Mouse (Mus musculus) cerebellum, adult 2 months (tissue): ENCODE data around the gene Dcaf8. TPM values are rescaled to one million over a fixed set of nuclear protein-coding genes. Genes with fewer than 3 reads are reported as not detected.

Experiments used
- DNase-seq, 2 experiments: peaks; one replicate each; pipeline ENCODE4 v3.0.0; 2021
- H3K27ac ChIP-seq: fragments of 200-500 bp; 2 replicates; pipeline ENCODE4 v1.5.1; 2012; ENCODE audit warnings: low read length, control low read depth, inconsistent platforms; ENCODE audit not compliant: insufficient read depth
- H3K27me3 ChIP-seq: fragments of 200-500 bp; 2 replicates; pipeline ENCODE4 v1.6.1; 2012; ENCODE audit warnings: inconsistent platforms, mild to moderate bottlenecking, low read length, moderate library complexity; ENCODE audit not compliant: control insufficient read depth, insufficient read depth
- H3K4me1 ChIP-seq: fragments of 200-500 bp; 2 replicates; pipeline ENCODE4 v1.6.1; 2011; ENCODE audit warnings: low read length; ENCODE audit not compliant: control insufficient read depth, insufficient read depth
- H3K4me3 ChIP-seq: fragments of 200-500 bp; replicated peaks from 2 replicates; pipeline ENCODE3; 2011; ENCODE audit warnings: mild to moderate bottlenecking, low read depth, low read length, control low read depth; ENCODE audit not compliant: insufficient read depth
- CTCF ChIP-seq: fragments of 200-500 bp; IDR thresholded peaks from 2 replicates; pipeline ENCODE4 v1.5.1; 2011; ENCODE audit warnings: low read depth, mild to moderate bottlenecking, control low read depth, low read length, moderate library complexity, borderline replicate concordance; ENCODE audit not compliant: insufficient read depth
- POLR2A ChIP-seq: fragments of 200-500 bp; IDR thresholded peaks from 2 replicates; pipeline ENCODE4 v1.6.1; 2011; ENCODE audit warnings: low read length, control low read depth, borderline replicate concordance; ENCODE audit not compliant: insufficient read depth
- WGBS: fragments of 180-500 bp; shearing (Covaris S2); methylation state at CpG from one replicate; pipeline ENCODE4 v1.1.7; 2018; 5-methylcytosine and 5-hydroxymethylcytosine counted together
- polyA plus RNA-seq: library from polyadenylated mRNA; depleted of rRNA; stranded (reverse); fragments of >200 nt; gene quantifications from 2 replicates; pipeline ENCODE4 v1.2.3, GENCODE M21; 2012

The Dcaf8 gene
- polyA plus RNA-seq, 1 experiment: 118 TPM

DNA sequence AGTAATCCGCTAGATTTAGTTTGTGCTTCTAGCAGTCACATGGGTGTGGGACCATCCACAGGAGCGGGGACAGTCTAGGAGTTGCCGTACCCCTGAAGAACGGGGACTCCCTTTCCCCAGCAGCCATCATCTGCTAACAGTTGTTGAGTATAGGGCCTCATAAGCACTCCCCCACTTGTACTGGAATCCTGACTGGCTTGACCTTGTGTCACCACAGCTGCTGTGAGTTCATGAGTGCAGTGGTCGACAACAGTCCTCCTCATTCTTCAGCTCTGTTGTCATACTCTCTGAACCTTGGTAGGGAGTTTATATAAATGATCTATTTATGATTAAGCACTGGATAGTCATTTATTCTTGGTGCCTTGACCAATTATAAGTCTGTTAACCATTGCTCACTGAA lies 21.9 kb downstream of the Dcaf8 start:
- TF ChIP-seq POLR2A: no peak
- no peak for TF ChIP-seq CTCF
- no peak overlapping the region for H3K4me3 ChIP-seq
- H3K27me3 ChIP-seq: no peaks in the 10 kb centered on the region
- H3K27ac ChIP-seq: no peak overlapping the region
- H3K4me1 ChIP-seq: peaks cover 9% of the 10 kb centered on the region
- DNase-seq: no peak
- WGBS: 96% methylated on average over 5 of the region's 5 CpGs

DNA sequence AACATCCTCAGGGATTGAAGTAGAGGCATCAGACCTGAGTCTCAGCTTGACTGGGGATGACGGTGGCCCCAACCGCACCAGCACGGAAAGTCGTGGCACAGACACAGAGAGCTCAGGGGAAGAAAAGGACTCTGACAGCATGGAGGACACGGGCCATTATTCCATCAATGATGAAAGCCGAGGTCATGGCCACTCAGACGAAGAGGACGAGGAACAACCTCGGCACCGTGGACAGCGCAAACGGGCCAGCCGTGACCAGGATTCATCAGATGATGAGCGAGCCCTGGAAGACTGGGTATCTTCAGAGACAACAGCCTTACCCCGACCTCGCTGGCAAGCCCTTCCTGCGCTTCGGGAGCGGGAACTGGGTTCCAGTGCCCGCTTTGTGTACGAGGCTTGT lies 24.5 kb downstream of the Dcaf8 start:
- H3K27me3 ChIP-seq: no peaks in the 10 kb centered on the region
- H3K27ac ChIP-seq: no peak overlapping the region
- H3K4me1 ChIP-seq: peaks cover 4% of the 10 kb centered on the region
- no peak for DNase-seq
- WGBS: 76% methylated on average over 21 of the region's 21 CpGs
- no peak for TF ChIP-seq POLR2A
- TF ChIP-seq CTCF: no peak
- H3K4me3 ChIP-seq: no peak overlapping the region

- TF ChIP-seq CTCF (no peak), POLR2A (no peak)
- Histone ChIP-seq H3K4me3 (no peak overlapping the region), H3K4me1 (peaks cover 6% of the 10 kb centered on the region), H3K27me3 (no peaks in the 10 kb centered on the region), H3K27ac (no peak overlapping the region)
- WGBS: 16% methylated on average over 5 of the region's 5 CpGs
- no peak for DNase-seq
These were observed 25.3 kb downstream of the Dcaf8 start for GRCm38 (mm10) chr1:172173181-172173580.

GRCm38 (mm10) chr1:172177791-172178190 lies 29.9 kb downstream of the Dcaf8 start:
- TF ChIP-seq POLR2A (no peak), CTCF (no peak)
- H3K4me3 ChIP-seq: no peak overlapping the region
- H3K4me1 ChIP-seq: peaks cover 11% of the 10 kb centered on the region
- 22% methylated on average over 7 of the region's 7 CpGs for WGBS
- H3K27ac ChIP-seq: no peak overlapping the region
- H3K27me3 ChIP-seq: no peaks in the 10 kb centered on the region
- DNase-seq: peak; percentile 53 to 57

GRCm38 (mm10) chr1:172179102-172179501 lies 31.2 kb downstream of the Dcaf8 start:
- WGBS: 30% methylated on average over 7 of the region's 7 CpGs

GRCm38 (mm10) chr1:172180881-172181280 lies 33.0 kb downstream of the Dcaf8 start:
- H3K27me3 ChIP-seq: no peaks in the 10 kb centered on the region
- H3K4me3 ChIP-seq: no peak overlapping the region
- H3K4me1 ChIP-seq: peaks cover 7% of the 10 kb centered on the region
- TF ChIP-seq CTCF (no peak), POLR2A (no peak)
- DNase-seq: no peak
- WGBS: 78% methylated on average over 4 of the region's 4 CpGs
- no peak overlapping the region for H3K27ac ChIP-seq

More at GRCm38 (mm10) chr1:172179102-172179501, 31.2 kb downstream of the Dcaf8 start:
- TF ChIP-seq CTCF (no peak), POLR2A (no peak)
- Histone ChIP-seq H3K27me3 (no peaks in the 10 kb centered on the region), H3K27ac (0 out of 2 replicates have a peak overlapping the region, but pooled peaks have one; percentile 58), H3K4me1 (peaks cover 7% of the 10 kb centered on the region), H3K4me3 (no peak overlapping the region)
- peak; percentile 45 to 63 for DNase-seq

GRCm38 (mm10) chr1:172181777-172182176 lies 33.9 kb downstream of the Dcaf8 start:
- no peak for TF ChIP-seq CTCF
- TF ChIP-seq POLR2A: no peak
- no peaks in the 10 kb centered on the region for H3K27me3 ChIP-seq
- no peak overlapping the region for H3K4me3 ChIP-seq
- peak in 1 of 2 experiments; percentile 56 for DNase-seq
- 67% methylated on average over 3 of the region's 3 CpGs for WGBS
- H3K4me1 ChIP-seq: peaks cover 7% of the 10 kb centered on the region
- H3K27ac ChIP-seq: no peak overlapping the region

- no peak for DNase-seq
- no peak overlapping the region for H3K27ac ChIP-seq
- no peaks in the 10 kb centered on the region for H3K27me3 ChIP-seq
- TF ChIP-seq POLR2A: no peak
- TF ChIP-seq CTCF: no peak
- 98% methylated on average over 6 of the region's 6 CpGs for WGBS
- no peak overlapping the region for H3K4me3 ChIP-seq
- H3K4me1 ChIP-seq: peaks cover 5% of the 10 kb centered on the region
These were observed 35.2 kb downstream of the Dcaf8 start for GRCm38 (mm10) chr1:172183056-172183455.
